Mouse (Mus musculus) ES-E14 (cell line): ENCODE results near the gene Stard9.

ENCODE experiments used
- HCFC1 ChIP-seq: IDR thresholded peaks from 2 replicates; pipeline ENCODE4 v1.6.1; 2012; ENCODE audit warnings: low read length, inconsistent platforms, borderline replicate concordance; ENCODE audit not compliant: insufficient read depth
- MAFK ChIP-seq: IDR thresholded peaks from 2 replicates; pipeline ENCODE4 v1.6.1; 2014; ENCODE audit warnings: mild to moderate bottlenecking, low read depth, low read length, inconsistent platforms; ENCODE audit not compliant: insufficient read depth
- ZC3H11A ChIP-seq: IDR thresholded peaks from 2 replicates; pipeline ENCODE4 v1.6.1; 2012; ENCODE audit warnings: low read depth, mild to moderate bottlenecking, inconsistent platforms, low read length, borderline replicate concordance
- ZNF384 ChIP-seq: IDR thresholded peaks from 2 replicates; pipeline ENCODE4 v1.6.1; 2012; ENCODE audit warnings: low read depth, low read length, inconsistent platforms

DNA sequence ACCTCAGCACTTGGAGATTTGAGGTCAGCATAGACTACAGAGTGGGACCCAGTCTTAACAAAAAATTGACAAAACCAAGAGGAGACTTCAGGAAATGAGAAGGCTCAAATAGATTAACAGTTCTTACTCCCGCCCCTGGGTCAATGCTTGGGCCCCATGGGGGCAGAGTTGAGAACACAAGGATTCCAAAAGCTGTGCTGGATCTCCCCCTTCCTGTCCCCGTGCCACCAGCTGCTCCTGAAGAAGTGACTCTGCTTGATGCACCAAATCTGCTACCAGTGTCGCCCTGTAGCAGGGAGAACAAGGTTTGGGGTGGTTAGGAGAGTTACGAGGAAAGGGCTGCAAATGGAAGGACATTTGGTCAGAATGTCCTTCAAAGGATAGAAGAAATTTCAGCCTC lies 94.7 kb downstream of the Stard9 start:
- TF ChIP-seq HCFC1 (no peak), ZC3H11A (no peak), ZNF384 (no peak), MAFK (no peak)
